Mouse (Mus musculus): ENCODE results near the gene Nvl. TPM values are rescaled to one million over a fixed set of nuclear protein-coding genes. Genes with fewer than 3 reads are reported as not detected.

The Nvl gene
- total RNA-seq, 2 experiments from 2014 or later: 10.1 to 12.7 TPM

DNA sequence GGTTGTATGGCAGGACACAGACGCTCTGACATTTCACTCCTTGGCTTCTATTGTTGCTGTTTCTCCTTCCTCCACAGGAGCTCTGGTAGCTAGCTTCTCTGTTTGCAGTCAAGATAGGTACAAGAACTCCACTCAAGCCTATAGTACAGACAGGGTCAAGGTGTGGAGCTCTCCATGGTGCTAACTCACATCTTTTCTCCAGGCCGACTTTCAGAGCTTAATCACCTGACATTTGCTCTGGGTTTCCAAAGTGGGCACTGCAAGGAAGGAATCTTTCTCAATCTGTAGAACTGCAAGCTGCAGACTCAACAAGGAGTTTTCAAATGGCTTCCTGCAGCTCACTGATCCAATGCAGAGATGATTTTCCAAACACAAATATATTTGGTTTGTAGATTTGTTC is 60.0 kb downstream of the Nvl start:
- ATAC-seq (replicated peaks; ENCODE audit: low FRiP score, poor library complexity, severe bottlenecking): no peak

DNA sequence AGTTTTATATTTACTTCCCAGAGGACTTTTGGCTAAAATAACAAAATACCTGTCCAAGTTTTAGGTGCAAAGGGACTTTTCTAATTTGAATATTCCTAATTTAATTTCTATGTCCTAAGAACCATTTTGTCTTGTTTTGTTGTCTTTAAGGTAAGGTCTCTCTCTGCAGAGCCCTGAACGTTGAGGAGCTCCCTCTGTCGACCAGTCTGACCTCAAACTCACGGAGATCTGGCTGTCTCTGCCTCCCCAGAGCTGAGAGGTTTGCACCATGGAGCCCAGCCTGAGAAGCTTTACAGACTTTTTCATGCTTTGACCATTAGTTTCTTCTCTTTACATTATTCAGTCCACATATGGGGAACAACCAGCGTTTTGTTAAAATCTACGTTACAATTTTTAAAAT is 70.9 kb downstream of the Nvl start:
- no peak for ATAC-seq (replicated peaks; ENCODE audit: low FRiP score, poor library complexity, severe bottlenecking)

DNA sequence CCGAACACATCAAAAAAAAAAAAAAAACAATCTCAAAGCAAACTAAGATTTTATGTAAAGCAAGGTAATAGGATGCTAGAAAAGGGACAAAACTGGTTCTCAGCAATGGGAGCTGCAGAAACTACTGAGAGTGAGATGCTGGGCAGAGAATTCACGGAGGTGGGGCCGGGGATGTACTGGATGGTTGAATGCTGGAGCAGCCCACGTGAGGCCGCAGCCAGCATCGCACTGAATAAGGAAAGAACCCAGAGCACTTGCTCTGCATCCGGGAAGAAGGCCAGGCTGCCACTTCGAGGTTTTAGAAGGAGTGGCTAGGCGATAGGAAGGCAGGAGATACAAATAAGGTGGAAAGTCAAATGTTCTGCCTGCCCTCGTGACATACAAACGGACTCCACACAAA is 74.3 kb downstream of the Nvl start:
- ATAC-seq (replicated peaks; ENCODE audit: low FRiP score, poor library complexity, severe bottlenecking): no peak

- ATAC-seq (replicated peaks; ENCODE audit: low FRiP score, poor library complexity, severe bottlenecking): no peak
Measured at GRCm38 (mm10) chr1:181068344-181068743, 75.7 kb downstream of the Nvl start.

DNA sequence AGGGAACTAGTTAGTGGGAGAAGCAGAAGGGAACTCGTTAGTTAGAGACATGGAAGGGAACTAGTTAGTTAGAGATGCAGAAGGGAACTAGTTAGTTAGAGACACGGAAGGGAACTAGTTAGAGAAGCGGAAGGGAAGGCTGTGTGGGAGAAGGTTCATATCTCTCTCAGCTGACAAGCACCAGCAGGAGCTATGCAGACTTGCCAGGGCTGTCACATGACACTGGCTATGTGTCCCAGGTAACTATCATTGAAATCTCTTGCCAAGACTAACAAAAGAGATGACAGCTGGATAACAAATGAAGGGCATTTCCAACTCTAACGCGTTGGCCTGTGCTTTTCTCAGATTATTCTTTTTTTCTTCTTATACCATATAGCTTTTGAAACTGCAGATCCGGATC is 79.4 kb downstream of the Nvl start:
- ATAC-seq (replicated peaks; ENCODE audit: low FRiP score, poor library complexity, severe bottlenecking): no peak

GRCm38 (mm10) chr1:181063991-181064390 is 80.0 kb downstream of the Nvl start:
- ATAC-seq (replicated peaks; ENCODE audit: low FRiP score, poor library complexity, severe bottlenecking): no peak

DNA sequence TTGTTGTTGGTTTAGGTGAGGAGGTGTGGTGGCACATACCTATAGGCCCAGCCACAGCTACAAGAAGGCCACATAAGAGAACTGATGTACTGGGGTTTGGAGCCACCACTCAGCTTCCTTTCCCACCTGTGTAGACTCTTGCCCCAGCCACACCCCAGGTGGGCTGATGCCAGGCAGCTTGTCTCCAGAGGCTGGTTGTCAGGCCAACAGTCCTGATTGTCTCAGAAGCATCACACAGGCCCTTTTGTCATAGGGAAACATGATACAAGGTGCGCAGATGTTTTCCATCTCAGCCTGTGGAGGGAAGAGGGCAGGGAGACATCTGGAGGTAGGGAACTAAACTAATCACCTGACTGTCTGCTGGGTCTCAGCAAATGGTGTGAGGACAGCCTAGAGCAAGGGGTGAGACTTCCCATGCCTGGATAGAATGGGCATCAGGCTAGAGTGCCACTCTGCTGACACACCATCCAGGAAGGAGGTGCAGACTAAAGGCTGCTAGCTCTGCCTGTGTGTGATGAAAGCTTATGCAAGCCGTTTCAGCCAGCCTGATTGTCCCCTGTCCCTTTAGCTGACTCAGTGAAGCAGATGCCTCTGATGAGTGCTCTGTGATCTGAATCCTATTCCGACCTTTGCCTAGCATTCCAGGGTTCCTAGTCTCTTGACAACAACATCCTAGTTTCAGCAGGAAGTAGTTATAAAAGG is 82.1 kb downstream of the Nvl start:
- ATAC-seq (replicated peaks; ENCODE audit: low FRiP score, poor library complexity, severe bottlenecking): no peak

- ATAC-seq (replicated peaks; ENCODE audit: low FRiP score, poor library complexity, severe bottlenecking): no peak
Measured at GRCm38 (mm10) chr1:181052898-181053297, 91.1 kb downstream of the Nvl start.

GRCm38 (mm10) chr1:181050937-181051336 is 93.1 kb downstream of the Nvl start, which contains the start of gene 9130409I23Rik:
Gene 9130409I23Rik (plus strand): TSS chr1:181051237.
- ATAC-seq (replicated peaks; ENCODE audit: low FRiP score, poor library complexity, severe bottlenecking): no peak

DNA sequence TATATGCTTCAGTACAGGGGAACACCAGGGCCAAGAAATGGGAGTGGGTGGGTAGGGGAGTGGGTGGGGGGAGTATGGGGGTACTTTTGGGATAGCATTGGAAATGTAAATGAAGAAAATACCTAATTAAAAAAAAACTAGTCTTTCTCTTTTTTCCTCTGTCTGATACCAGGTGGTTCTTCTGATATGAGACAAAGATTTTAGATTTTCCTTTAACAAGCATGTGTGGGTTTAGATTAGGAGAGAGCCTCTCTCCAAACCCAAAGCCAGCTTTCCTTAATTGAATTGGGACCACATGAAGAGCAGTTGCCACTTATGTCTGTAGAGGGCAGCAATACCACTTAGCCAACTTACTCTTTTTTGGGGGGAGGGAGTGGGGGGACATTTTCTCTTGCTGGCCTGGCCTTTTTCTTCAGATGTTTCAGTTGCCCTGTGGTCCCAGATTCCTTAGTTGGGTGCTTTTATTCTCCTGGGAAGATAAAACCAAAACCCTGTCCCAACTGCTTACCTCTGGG is 94.6 kb downstream of the Nvl start:
- ATAC-seq (replicated peaks; ENCODE audit: low FRiP score, poor library complexity, severe bottlenecking): no peak

- ATAC-seq (replicated peaks; ENCODE audit: low FRiP score, poor library complexity, severe bottlenecking): no peak
Measured at GRCm38 (mm10) chr1:181047520-181047919, 96.5 kb downstream of the Nvl start.

GRCm38 (mm10) chr1:181039652-181040051 is 104.4 kb downstream of the Nvl start:
- peak; percentile 88 for ATAC-seq (replicated peaks; ENCODE audit: low FRiP score, poor library complexity, severe bottlenecking)

GRCm38 (mm10) chr1:181037623-181038022 is 106.4 kb downstream of the Nvl start:
- no peak for ATAC-seq (replicated peaks; ENCODE audit: low FRiP score, poor library complexity, severe bottlenecking)

Other genes starting within 250 kb of the Nvl start
- gene Pycr2, start 239.9 kb downstream of the Nvl start, total RNA-seq (2015; ENCODE audit: low replicate concordance): 9.0 and 9.8 TPM in 2 replicates
- gene Pycr2, start 239.9 kb downstream of the Nvl start, total RNA-seq (2017; ENCODE audit: low replicate concordance): 5.8 and 7.0 TPM in 2 replicates
- not detected in 2 replicates for gene Lefty1, start 209.2 kb downstream of the Nvl start, total RNA-seq (2015; ENCODE audit: low replicate concordance)
- not detected in 2 replicates for gene Lefty1, start 209.2 kb downstream of the Nvl start, total RNA-seq (2017; ENCODE audit: low replicate concordance)
- 8.5 and 13.8 TPM in 2 replicates for gene Tmem63a, start 201.9 kb downstream of the Nvl start, total RNA-seq (2015; ENCODE audit: low replicate concordance)
- 6.6 and 13.1 TPM in 2 replicates for gene Tmem63a, start 201.9 kb downstream of the Nvl start, total RNA-seq (2017; ENCODE audit: low replicate concordance)
- gene Ephx1, start 123.3 kb downstream of the Nvl start, total RNA-seq (2015; ENCODE audit: low replicate concordance): 6.1 and 12.5 TPM in 2 replicates
- gene Ephx1, start 123.3 kb downstream of the Nvl start, total RNA-seq (2017; ENCODE audit: low replicate concordance): 3.3 TPM in 1 of 2 replicates, not detected in the other
- not detected in 2 replicates for gene 9130409I23Rik, start 93.0 kb downstream of the Nvl start, total RNA-seq (2015; ENCODE audit: low replicate concordance)
- not detected in 2 replicates for gene 9130409I23Rik, start 93.0 kb downstream of the Nvl start, total RNA-seq (2017; ENCODE audit: low replicate concordance)
- 21.5 and 49.3 TPM in 2 replicates for gene Cnih4, start 489 bp upstream of the Nvl start, total RNA-seq (2015; ENCODE audit: low replicate concordance)
- 13.2 and 39.6 TPM in 2 replicates for gene Cnih4, start 489 bp upstream of the Nvl start, total RNA-seq (2017; ENCODE audit: low replicate concordance)
- 871 and 922 TPM in 2 replicates for gene Wdr26, start 67.8 kb upstream of the Nvl start, total RNA-seq (2015; ENCODE audit: low replicate concordance)
- 1,326 and 1,581 TPM in 2 replicates for gene Wdr26, start 67.8 kb upstream of the Nvl start, total RNA-seq (2017; ENCODE audit: low replicate concordance)
- not detected in 2 replicates for gene Cnih3, start 208.4 kb upstream of the Nvl start, total RNA-seq (2015; ENCODE audit: low replicate concordance)
- not detected in 2 replicates for gene Cnih3, start 208.4 kb upstream of the Nvl start, total RNA-seq (2017; ENCODE audit: low replicate concordance)

All from erythroblast, adult 5-6 weeks (primary cell).